Mouse (Mus musculus): ENCODE data around the gene Trappc10. TPM values are rescaled to one million over a fixed set of nuclear protein-coding genes. Genes with fewer than 3 reads are reported as not detected.

The Trappc10 gene
- polyA plus RNA-seq, 1 experiment from 2014 or later, result 16.1 TPM

Other genes with a start within 250 kb of the Trappc10 start
- 129 and 148 TPM in 2 replicates for gene Pfkl, start 234.6 kb downstream of the Trappc10 start, polyA plus RNA-seq (2015; fragmentation: Nextera tagmentation; extraction: Ambion mirVana)
- 0.39 and 0.65 TPM in 2 replicates for gene Dnmt3l, start 202.7 kb downstream of the Trappc10 start, polyA plus RNA-seq (2015; fragmentation: Nextera tagmentation; extraction: Ambion mirVana)
- 0.30 and 0.31 TPM in 2 replicates for gene Aire, start 201.0 kb downstream of the Trappc10 start, polyA plus RNA-seq (2015; fragmentation: Nextera tagmentation; extraction: Ambion mirVana)
- 5.3 and 5.5 TPM in 2 replicates for gene Icosl, start 175.3 kb downstream of the Trappc10 start, polyA plus RNA-seq (2015; fragmentation: Nextera tagmentation; extraction: Ambion mirVana)
- gene D10Jhu81e, start 74.9 kb downstream of the Trappc10 start, polyA plus RNA-seq (2015; fragmentation: Nextera tagmentation; extraction: Ambion mirVana), result 38.1 and 40.9 TPM in 2 replicates
- 17.9 and 18.4 TPM in 2 replicates for gene Pwp2, start 59.5 kb downstream of the Trappc10 start, polyA plus RNA-seq (2015; fragmentation: Nextera tagmentation; extraction: Ambion mirVana)
- 99.7 and 105 TPM in 2 replicates for gene Agpat3, start 107.8 kb upstream of the Trappc10 start, polyA plus RNA-seq (2015; fragmentation: Nextera tagmentation; extraction: Ambion mirVana)
- gene Rrp1, start 168.4 kb upstream of the Trappc10 start, polyA plus RNA-seq (2015; fragmentation: Nextera tagmentation; extraction: Ambion mirVana), result 292 and 298 TPM in 2 replicates
- 265 and 273 TPM in 2 replicates for gene Cstb, start 181.0 kb upstream of the Trappc10 start, polyA plus RNA-seq (2015; fragmentation: Nextera tagmentation; extraction: Ambion mirVana)
- 12.7 and 14.1 TPM in 2 replicates for gene Pdxk, start 220.3 kb upstream of the Trappc10 start, polyA plus RNA-seq (2015; fragmentation: Nextera tagmentation; extraction: Ambion mirVana)

Measured in embryonic facial prominence, embryonic 15.5 days (tissue).